Mouse (Mus musculus) erythroblast, embryonic 14.5 days (primary cell): ENCODE measurements around the gene Crisp4.

Experiments used
- GATA1 ChIP-seq: IDR thresholded peaks from 2 replicates; pipeline ENCODE4 v1.6.1; 2012; ENCODE audit warnings: low read length, inconsistent platforms, mixed read lengths
- TAL1 ChIP-seq: IDR thresholded peaks from 3 replicates; pipeline ENCODE4 v1.6.1; 2012; ENCODE audit warnings: low read length, inconsistent platforms, mixed read lengths

- no peak for TF ChIP-seq GATA1
- no peak for TF ChIP-seq TAL1
These were observed 35.5 kb upstream of the Crisp4 start for GRCm38 (mm10) chr1:18181167-18181566.
